Mouse (Mus musculus): Measurements from ENCODE around the gene Gm826.

GRCm38 (mm10) chr2:160353581-160353980 is 19.6 kb upstream of the Gm826 start:
- TF ChIP-seq POLR2A (IDR thresholded peaks at IDR 0.05; ENCODE audit: borderline replicate concordance, insufficient read depth, low read length) (no peak), CTCF (IDR thresholded peaks at IDR 0.05; ENCODE audit: borderline replicate concordance, insufficient read depth, low read depth, low read length) (no peak)
